ENCODE assay signal across 8 mouse cellular contexts in genomic region chr4:126967241-126967863, GRCm38 (mm10). TPM values are rescaled to one million over a fixed set of nuclear protein-coding genes. Genes with fewer than 3 reads are reported as not detected.
DNase-seq lines count a peak whose midpoint lies in the region; ATAC-seq lines count a peak whose summit lies in the region.

No protein-coding gene starts in this region.

- no peaks in the 10 kb centered on the region for H3K27me3 ChIP-seq in kidney, embryonic 14.5 days (ENCODE audit: control insufficient read depth, insufficient read depth, low read length)
- H3K27me3 ChIP-seq in lung, embryonic 15.5 days = no peaks in the 10 kb centered on the region

- H3K4me3 ChIP-seq in kidney, embryonic 14.5 days (ENCODE audit: low read length) = peak overlapping the region; percentile 99
- H3K4me3 ChIP-seq in lung, embryonic 15.5 days = peak overlapping the region; percentile 99

- no peaks in the 10 kb centered on the region for H3K9me3 ChIP-seq in kidney, embryonic 14.5 days (ENCODE audit: control insufficient read depth, low read length)
- H3K9me3 ChIP-seq in lung, embryonic 15.5 days = no peaks in the 10 kb centered on the region

- H3K4me1 ChIP-seq in kidney, embryonic 14.5 days (ENCODE audit: control insufficient read depth, insufficient read depth, low read length) = no peaks in the 10 kb centered on the region
- H3K4me1 ChIP-seq in lung, embryonic 15.5 days = peaks cover 7% of the 10 kb centered on the region

- H3K9ac ChIP-seq in kidney, embryonic 14.5 days (ENCODE audit: low read depth, low read length) = peak overlapping the region; percentile 99
- peak overlapping the region; percentile 99 for H3K9ac ChIP-seq in lung, embryonic 15.5 days

- H3K36me3 ChIP-seq in kidney, embryonic 14.5 days (ENCODE audit: control insufficient read depth, insufficient read depth, low read length) = no peaks in the 10 kb centered on the region
- H3K36me3 ChIP-seq in lung, embryonic 15.5 days = no peaks in the 10 kb centered on the region

- H3K27ac ChIP-seq in kidney, embryonic 14.5 days (ENCODE audit: low read depth, low read length) = peak overlapping the region; percentile 98
- peak overlapping the region; percentile 97 for H3K27ac ChIP-seq in lung, embryonic 15.5 days

- H3K4me2 ChIP-seq in kidney, embryonic 14.5 days (replicated peaks; ENCODE audit: low read depth, low read length) = peak overlapping the region; percentile 71
- peak overlapping the region; percentile 73 for H3K4me2 ChIP-seq in lung, embryonic 15.5 days

- 3% methylated on average over 27 of the region's 53 CpGs for WGBS in kidney, embryonic 14.5 days
- WGBS in lung, embryonic 15.5 days = 2% methylated on average over 36 of the region's 53 CpGs

- peak; percentile 66 for DNase-seq in A20 (ENCODE audit: low read depth, low spot score)
- DNase-seq in Muller cell, postnatal 12 days (ENCODE audit: inconsistent ontology term) = peak; percentile 53
- DNase-seq in embryo, embryonic 10 days (ENCODE audit: low spot score) = peak; percentile 60
- DNase-seq in heart, adult 9 months (ENCODE audit: low spot score in 2 of 2) = peak; percentile 12 to 27
- no peak for DNase-seq in natural killer cell, adult 2 months (ENCODE audit: low spot score in 2 of 2)

- peak; percentile 50 for ATAC-seq in kidney, embryonic 14.5 days (ENCODE audit: low FRiP score, low TSS enrichment)
- ATAC-seq in lung, embryonic 15.5 days (ENCODE audit: borderline replicate concordance, extremely low read depth, low FRiP score, low TSS enrichment) = peak; percentile 64
- peak; percentile 36 for ATAC-seq in neutrophil, adult 5-6 weeks (ENCODE audit: extremely low read depth, insufficient number of reproducible peaks, low FRiP score, poor library complexity, severe bottlenecking)

RNA-seq across cellular contexts. Expression of gene Zmym4, which starts 0.6 kb away (rescaled TPM):
- polyA plus RNA-seq in kidney, embryonic 14.5 days (2014; fragmentation: Nextera tagmentation; extraction: Ambion mirVana) = 27.6 and 28.9 TPM in 2 replicates
- 18.0 and 18.2 TPM in 2 replicates for polyA plus RNA-seq in lung, embryonic 15.5 days (2015; fragmentation: Nextera tagmentation; extraction: Ambion mirVana)
- 27.4 and 40.6 TPM in 2 replicates for total RNA-seq in neutrophil, adult 5-6 weeks (2017)

RNA-seq across cellular contexts. Expression of gene Sfpq, which starts 53.8 kb away (rescaled TPM):
- 152 and 179 TPM in 2 replicates for polyA plus RNA-seq in kidney, embryonic 14.5 days (2014; fragmentation: Nextera tagmentation; extraction: Ambion mirVana)
- polyA plus RNA-seq in lung, embryonic 15.5 days (2015; fragmentation: Nextera tagmentation; extraction: Ambion mirVana) = 88.5 and 93.7 TPM in 2 replicates
- 818 and 867 TPM in 2 replicates for total RNA-seq in neutrophil, adult 5-6 weeks (2017)

Comparison
In these comparisons a context has a peak if more than half of its experiments do, and no peak if none do; other contexts are left out.
1. DNase-seq: peak in A20 (single experiment), Muller cell, postnatal 12 days (single experiment), embryo, embryonic 10 days (single experiment) and heart, adult 9 months (2 of 2); none in natural killer cell, adult 2 months (0 of 2).
2. Peak in every context shown above with its lines, with median percentiles within 50 percentile points of each other: ATAC-seq.